Mouse (Mus musculus): ENCODE data around the gene Tas2r123.

DNA sequence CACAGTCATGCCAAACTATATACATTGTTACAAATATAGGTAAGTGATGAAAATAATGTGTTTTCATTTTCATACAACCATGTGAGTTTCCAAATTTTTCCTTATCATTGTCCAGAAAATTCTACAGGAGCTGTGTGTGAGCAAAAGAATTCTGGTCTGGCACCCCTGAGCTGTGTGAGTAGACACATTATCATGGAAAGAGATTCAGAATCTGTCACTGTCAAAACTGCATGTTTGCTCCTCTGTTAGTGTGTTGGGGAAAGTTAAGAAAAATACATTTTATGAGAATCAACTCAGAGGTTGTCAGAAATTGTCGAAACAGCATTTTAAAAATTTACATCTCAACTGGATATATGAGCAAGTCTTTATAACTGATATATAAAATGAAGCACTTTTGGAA is 44.4 kb upstream of the Tas2r123 start, which contains the start of gene Tas2r117:
- TF ChIP-seq ZC3H11A (IDR thresholded peaks at IDR 0.05; ENCODE audit: borderline replicate concordance, low read depth, low read length) (no peak), HCFC1 (IDR thresholded peaks at IDR 0.05; ENCODE audit: borderline replicate concordance, insufficient read depth, low read length) (no peak)

Data from ES-E14 (cell line).